Mouse (Mus musculus) spleen, embryonic (tissue): ENCODE measurements at regions not wholly inside any gene's neighbourhood (a gene's known extent, or its start where the extent isn't known, plus 50 kb on each side); places are given as distances from the start of the nearest gene placed in this dataset.

Experiments used
- CTCF ChIA-PET: fragments of 350-600 bp; sonication (Branson Sonifier 250); formaldehyde crosslinking; loops from one replicate; lab custom pipeline; 2022; lab: Charles Lee

DNA sequence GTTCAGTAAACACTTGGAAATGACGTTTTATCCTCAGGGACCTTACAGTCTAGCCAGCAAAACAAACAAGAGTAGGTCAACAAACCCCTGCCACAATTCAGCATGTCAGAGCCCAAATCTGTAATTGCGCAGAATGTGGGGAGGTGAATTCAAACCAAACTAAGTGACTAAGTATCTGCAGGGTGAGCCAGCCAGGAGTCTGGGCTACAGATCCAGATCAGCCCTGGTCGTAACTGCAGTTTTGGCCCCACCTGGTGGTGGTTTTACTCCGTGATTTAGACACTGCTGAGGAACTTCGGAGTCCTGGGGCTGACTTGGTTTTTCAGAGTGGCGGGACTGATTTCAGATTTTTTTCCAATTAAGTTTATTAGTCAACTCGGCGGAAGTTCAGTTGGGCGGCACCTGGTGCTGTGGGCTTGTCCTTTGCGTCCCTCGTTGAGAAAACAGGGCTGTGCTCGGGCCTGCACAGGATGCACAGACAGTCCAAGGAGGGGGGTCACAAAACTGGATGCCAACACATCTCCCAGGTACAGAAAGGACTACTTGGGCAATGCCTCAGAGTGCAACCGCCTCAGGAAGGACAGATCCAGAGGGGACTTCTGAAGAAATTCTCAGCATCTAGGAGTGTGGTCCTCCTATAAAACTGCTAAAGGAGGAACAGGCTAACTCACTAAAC is 107.6 kb upstream of the 1700066M21Rik start:
- CTCF ChIA-PET, result no interaction called here

DNA sequence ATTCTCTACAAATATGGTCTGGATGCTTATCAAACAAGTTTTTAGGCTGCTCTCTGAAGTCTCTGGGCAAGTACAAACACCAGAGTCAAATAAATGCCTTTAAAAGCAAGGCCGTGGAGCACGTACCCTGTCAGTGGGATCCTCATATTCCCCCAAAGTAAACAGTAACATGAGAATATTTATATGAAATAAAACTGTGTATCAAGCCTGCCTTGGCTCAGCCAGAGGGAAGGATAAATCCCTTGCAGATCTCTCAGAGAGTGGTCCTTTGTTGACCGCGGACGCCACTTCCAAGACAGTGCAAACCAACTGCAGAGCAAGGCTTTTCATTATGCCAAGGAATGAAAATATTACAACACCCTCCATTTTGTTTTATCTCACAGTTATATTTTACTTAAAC is 104.8 kb upstream of the 1700066M21Rik start:
- CTCF ChIA-PET, result no interaction called here

DNA sequence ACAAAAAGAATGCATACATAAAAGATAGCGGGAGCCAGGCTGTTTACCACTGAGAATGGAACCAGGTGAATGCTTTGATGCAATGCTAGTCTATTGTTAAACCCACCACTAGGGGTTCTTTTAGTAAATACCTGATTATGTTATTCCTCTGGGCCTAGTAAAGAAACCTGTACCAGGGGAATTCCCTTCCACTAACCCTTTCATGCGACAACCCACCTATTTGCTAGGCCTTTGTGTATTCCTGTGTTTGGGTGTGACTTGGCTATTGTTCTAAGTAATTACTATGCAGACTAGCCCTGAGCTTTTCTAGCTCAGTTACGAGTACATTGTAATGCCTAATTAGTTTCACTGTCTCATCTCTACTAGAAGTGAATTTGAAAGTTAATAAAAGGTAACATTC is 95.9 kb upstream of the 1700066M21Rik start:
- CTCF ChIA-PET, result no interaction called here

DNA sequence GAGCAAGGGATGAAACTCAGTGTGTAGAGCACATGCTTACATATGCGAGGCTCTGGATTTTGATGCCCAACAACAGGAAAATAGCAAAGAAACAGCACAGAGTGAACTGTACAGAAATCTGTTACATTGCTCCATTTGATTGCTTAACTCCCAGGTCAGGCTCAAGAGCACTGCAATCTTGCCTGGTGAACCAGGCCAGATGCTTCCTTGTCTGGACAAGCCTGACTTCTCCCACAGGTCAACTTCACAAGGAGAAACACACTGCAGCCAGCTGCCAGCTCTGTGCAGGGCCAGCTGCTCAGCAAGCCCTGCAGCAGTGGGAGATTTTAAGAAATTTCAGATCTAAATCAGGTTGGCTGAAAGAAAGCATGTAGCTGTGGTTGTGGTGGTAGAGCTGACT is 81.2 kb upstream of the 1700066M21Rik start:
- CTCF ChIA-PET, result no interaction called here

DNA sequence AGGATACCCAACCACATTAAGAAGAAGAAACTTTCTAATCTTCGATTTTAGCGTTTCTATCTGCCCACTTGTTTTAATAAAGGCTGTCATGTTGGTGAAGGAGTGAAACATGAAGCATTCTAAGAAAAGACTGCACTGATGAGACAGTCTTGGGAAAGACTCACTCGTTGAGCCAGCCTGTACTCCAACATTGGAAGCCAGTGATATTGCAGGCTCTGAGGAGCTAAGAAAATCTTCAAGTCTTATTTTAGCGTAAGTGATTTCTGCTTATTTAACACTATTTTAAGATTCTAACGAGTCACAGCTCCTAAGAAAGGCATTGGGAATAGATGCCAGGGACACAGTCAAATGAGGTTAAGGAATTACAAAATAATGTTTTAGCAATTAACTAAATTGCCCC is 78.9 kb upstream of the 1700066M21Rik start:
- CTCF ChIA-PET, result no interaction called here

DNA sequence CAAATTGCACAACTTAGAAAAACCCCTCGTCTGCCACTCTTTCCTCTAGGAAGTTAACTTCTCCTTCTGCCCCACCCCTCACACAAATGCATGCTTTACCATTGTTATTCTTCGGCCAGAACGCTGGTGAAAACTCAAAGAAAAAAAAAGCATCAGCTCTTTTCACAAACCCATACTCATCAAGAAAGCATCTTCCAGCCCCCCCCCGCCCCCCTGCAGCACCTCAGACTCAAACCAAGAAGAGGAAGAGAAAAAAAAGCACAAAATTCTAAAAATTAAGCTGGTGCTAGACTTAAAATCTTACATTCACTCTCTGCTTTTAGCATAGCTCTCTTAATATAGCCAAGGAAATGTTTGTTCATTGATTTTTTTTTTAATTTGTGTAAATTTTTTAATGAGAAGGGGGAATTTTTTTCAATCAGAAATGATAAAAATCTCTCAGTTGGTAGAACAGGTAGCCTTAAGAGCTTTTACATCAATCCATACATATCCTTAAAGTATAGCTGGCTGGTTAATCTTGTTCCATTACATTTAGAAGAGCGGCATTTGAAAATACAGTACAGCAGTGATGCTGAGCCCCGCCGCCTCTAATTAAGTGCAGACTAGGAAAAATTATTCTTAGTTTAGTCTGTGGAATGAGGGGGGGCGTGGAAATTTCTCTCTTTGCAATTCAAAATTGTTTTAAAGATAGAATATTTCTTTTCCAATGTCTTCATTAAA is 76.0 kb upstream of the 1700066M21Rik start:
- CTCF ChIA-PET, result interaction anchor here (0.6 kb wide), 1 partner anchor 73 kb away, joined by 5 read pairs; no protein-coding TSS in a partner anchor

DNA sequence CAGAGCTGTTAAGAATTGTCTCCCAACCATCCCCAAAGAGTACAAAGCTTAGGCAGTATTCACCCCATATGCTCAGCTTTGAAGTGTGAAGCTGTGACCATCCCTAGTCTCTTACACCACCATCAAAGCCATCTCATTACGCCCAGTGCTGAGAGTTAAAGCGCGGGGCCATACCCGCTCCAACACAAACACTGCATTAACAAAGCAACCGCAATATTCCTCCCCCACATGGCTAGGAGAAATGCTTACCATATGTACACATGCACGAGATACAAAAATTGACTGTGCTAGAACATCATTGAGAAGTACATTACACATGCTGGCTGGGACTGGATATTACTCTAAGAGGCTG is 75.5 kb upstream of the 1700066M21Rik start:
- CTCF ChIA-PET, result interaction anchor here (0.6 kb wide), 1 partner anchor 74 kb away, joined by 5 read pairs; no protein-coding TSS in a partner anchor

DNA sequence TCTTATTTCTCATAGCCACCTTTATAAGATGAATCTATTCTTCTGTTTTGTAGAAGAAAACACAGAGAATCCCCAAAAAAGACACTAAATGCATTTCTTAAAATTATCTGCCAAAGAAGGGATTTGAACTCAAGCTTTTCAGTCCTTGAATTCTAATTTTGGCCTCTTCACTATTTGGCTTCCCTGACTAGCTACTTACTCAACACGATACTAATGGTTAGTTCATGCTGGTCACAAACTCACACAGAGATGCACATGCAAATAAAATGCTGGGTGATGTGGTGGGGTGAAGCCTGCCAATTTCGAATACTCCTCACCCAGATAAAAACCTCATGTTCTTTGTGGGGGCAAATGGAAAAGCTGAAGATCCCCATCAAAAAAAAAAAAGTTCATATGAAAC is 72.7 kb upstream of the 1700066M21Rik start:
- CTCF ChIA-PET, result no interaction called here

DNA sequence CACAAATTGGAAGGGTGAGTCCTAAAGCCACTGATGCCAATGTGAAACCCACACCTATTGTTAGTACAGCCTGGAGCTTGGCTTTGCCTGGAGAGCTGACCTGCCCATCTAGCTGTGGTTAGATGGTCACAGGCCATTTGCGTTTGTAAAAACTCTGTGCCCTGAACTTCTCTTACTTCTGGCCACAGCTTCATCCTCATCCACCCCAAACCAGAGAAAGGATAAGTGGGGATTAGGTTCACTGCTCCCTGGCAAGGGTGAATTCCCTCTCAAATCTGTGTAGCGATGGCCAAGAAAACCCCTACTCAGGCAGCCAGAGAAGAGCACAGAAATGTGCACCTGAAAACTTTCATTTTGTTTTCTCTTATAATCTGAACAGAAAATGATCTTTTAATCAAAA is 54.9 kb upstream of the 1700066M21Rik start:
- CTCF ChIA-PET, result no interaction called here

DNA sequence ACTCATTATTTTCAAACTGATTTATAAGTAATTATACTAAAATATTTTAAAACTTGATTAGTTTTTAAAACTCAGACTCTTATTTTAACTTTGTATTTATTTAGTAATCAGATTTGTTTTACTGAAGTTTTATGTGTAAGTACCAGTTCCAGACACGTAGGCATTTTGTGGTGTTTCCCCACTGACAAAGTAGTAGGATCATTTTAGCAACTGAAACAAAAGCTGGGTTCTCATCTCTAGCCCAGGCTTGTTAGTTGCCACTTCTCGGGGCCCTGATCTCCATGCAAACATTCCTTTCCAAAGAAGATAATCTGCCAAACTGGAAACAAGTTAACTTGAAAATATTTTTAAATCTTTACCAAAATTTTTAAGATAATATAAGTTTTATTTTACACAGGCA is 54.3 kb upstream of the 1700066M21Rik start:
- CTCF ChIA-PET, result no interaction called here

DNA sequence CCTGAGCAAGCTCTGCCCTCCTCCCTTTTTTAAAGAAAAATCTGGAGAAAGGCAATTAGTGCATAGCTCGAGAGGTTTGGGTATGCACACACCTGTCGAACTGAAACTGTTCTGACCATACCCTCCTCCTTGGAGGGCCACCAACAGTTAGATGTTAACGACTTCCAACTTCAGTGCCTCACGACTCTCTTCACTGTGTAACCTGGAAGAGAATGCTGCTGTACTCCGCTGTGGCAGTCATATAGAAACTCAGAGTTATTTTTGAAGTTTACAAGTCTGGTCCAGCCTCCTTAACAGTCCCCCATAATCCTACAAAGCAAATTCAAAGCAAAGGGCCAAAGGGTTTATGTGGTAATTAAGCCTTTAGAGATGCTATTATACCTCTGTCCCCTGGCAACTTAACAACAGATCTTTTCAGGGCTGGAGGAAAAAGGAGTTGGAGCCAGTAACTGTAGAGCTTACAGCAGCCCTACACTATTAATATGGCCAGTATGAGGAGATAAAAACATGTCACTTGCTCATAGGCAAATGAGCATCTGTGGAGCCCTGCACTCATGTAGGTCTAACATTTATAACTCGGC is 51.7 kb upstream of the 1700066M21Rik start:
- CTCF ChIA-PET, result no interaction called here
